Mouse (Mus musculus) lung, postnatal 0 days (tissue): ENCODE results near the gene Prkcsh.

ENCODE experiments used
- CTCF ChIP-seq: IDR thresholded peaks from 2 replicates; pipeline ENCODE4 v1.5.1; 2016; ENCODE audit warnings: antibody characterized with exemption, mild to moderate bottlenecking
- EP300 ChIP-seq: IDR thresholded peaks from 2 replicates; pipeline ENCODE4 v1.6.1; 2016; ENCODE audit warnings: antibody characterized with exemption, mild to moderate bottlenecking, control low read depth

- no peak for TF ChIP-seq CTCF
- TF ChIP-seq EP300: no peak
Measured at GRCm38 (mm10) chr9:21959244-21959643, 43.4 kb upstream of the Prkcsh start.
